Mouse (Mus musculus) myocyte (in vitro differentiated cells): ENCODE results near the gene Csrp3.

Experiments
- E2F4 ChIP-seq: IDR thresholded peaks from one replicate; pipeline ENCODE4 v1.6.1; 2011; ENCODE audit warnings: mild to moderate bottlenecking, control low read depth, moderate library complexity; ENCODE audit not compliant: insufficient read depth
- POLR2A ChIP-seq: IDR thresholded peaks from one replicate; pipeline ENCODE4 v1.6.1; 2011; ENCODE audit warnings: low read depth, mild to moderate bottlenecking, control low read depth, moderate library complexity; ENCODE audit not compliant: insufficient read length
- USF1 ChIP-seq: IDR thresholded peaks from one replicate; pipeline ENCODE4 v1.6.1; 2011; ENCODE audit warnings: low read depth, mild to moderate bottlenecking, control low read depth, moderate library complexity

- TF ChIP-seq USF1 (no peak), POLR2A (no peak), E2F4 (no peak)
Measured at GRCm38 (mm10) chr7:48858257-48858656, 10.4 kb upstream of the Csrp3 start.
